Mouse (Mus musculus): Measurements from ENCODE around the gene Fbxl15.

DNA sequence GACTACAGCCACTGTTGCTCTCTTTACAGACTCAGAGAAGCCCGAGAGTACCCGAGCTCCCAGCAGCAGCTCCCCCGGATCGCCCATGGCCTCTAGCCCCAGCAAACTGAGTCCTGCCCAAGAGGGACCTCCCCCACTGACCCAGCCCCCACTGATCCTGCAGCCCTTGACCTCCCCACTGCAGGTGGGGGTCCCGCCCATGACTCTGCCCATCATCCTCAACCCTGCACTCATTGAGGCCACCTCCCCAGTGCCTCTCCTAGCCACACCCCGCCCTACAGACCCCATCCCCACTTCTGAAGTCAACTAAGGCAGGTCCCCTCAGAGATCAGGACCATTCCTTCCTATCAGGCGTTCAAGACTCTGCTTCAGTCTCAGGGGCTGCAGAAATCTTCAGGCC, 42.4 kb upstream of the Fbxl15 start:
- TF ChIP-seq EP300 (IDR thresholded peaks at IDR 0.05; ENCODE audit: low read depth) = no peak
- no peak for TF ChIP-seq CTCF (IDR thresholded peaks at IDR 0.05; ENCODE audit: low read depth)

All from liver, embryonic 14.5 days (tissue).